Mouse (Mus musculus) midbrain, postnatal 0 days (tissue): ENCODE results near the gene Spdye4a. TPM values are rescaled to one million over a fixed set of nuclear protein-coding genes. Genes with fewer than 3 reads are reported as not detected.
A peak's percentile ranks its signal among the peaks of the same experiment; 100 is the strongest.

Source experiments
- ATAC-seq: fragments of 200-750 bp; cut with Nextera tagmentation; 2 replicates; pipeline ENCODE4 v1.8.0; 2017; ENCODE audit warnings: moderate number of reproducible peaks, mild to moderate bottlenecking, moderate TSS enrichment, moderate library complexity; ENCODE audit not compliant: low FRiP score
- DNase-seq: peaks from one replicate; pipeline ENCODE4 v3.0.0-alpha.2; 2015; ENCODE audit warnings: low spot score
- H3K27ac ChIP-seq: fragments of 300-500 bp; sonication (generic); 2 replicates; pipeline ENCODE4 v1.5.1; 2014; ENCODE audit warnings: low read depth, mild to moderate bottlenecking, low read length, mixed read lengths
- H3K27me3 ChIP-seq: fragments of 300-500 bp; sonication (generic); 2 replicates; pipeline ENCODE4 v1.6.1; 2014; ENCODE audit warnings: low read length, control low read depth, mixed read lengths; ENCODE audit not compliant: insufficient read depth
- H3K36me3 ChIP-seq: fragments of 300-500 bp; sonication (generic); 2 replicates; pipeline ENCODE4 v1.6.1; 2014; ENCODE audit warnings: low read length, control low read depth, mixed read lengths; ENCODE audit not compliant: insufficient read depth
- H3K4me1 ChIP-seq: fragments of 300-500 bp; sonication (generic); 2 replicates; pipeline ENCODE4 v1.6.1; 2014; ENCODE audit warnings: mild to moderate bottlenecking, control low read depth, antibody characterized with exemption, low read length, mixed read lengths; ENCODE audit not compliant: insufficient read depth
- H3K4me2 ChIP-seq: fragments of 300-500 bp; sonication (generic); 2 replicates; pipeline ENCODE4 v1.6.1; 2014; ENCODE audit warnings: low read depth, mild to moderate bottlenecking, low read length, mixed read lengths; ENCODE audit not compliant: poor library complexity, severe bottlenecking
- H3K4me3 ChIP-seq: fragments of 300-500 bp; sonication (generic); 2 replicates; pipeline ENCODE4 v1.5.1; 2014; ENCODE audit warnings: low read depth, mild to moderate bottlenecking, low read length, moderate library complexity
- H3K9ac ChIP-seq: fragments of 300-500 bp; sonication (generic); replicated peaks from 2 replicates; pipeline ENCODE4 v1.6.1; 2014; ENCODE audit warnings: mild to moderate bottlenecking, low read length, moderate library complexity, mixed read lengths; ENCODE audit not compliant: poor library complexity, severe bottlenecking
- H3K9me3 ChIP-seq: fragments of 300-500 bp; sonication (generic); 2 replicates; pipeline ENCODE4 v1.6.1; 2016; ENCODE audit warnings: low read length, control low read depth
- CTCF ChIP-seq: IDR thresholded peaks from 2 replicates; pipeline ENCODE4 v1.5.1; 2016; ENCODE audit warnings: antibody characterized with exemption, mild to moderate bottlenecking
- WGBS: fragments of 180-500 bp; shearing (Covaris S2); extraction: QIAGEN DNeasy Blood & Tissue Kit; methylation state at CpG from one replicate; pipeline ENCODE4 v1.1.7; 2014; 5-methylcytosine and 5-hydroxymethylcytosine counted together
- polyA plus RNA-seq: library from polyadenylated mRNA; unstranded; fragments of >200 nt; fragmentation: Nextera tagmentation; extraction: Ambion mirVana; gene quantifications from 2 replicates; pipeline ENCODE4 v1.2.1, GENCODE M21; 2015
- total RNA-seq: library from RNA; depleted of rRNA; stranded (reverse); fragments of >200 nt; gene quantifications from 2 replicates; pipeline ENCODE4 v1.2.3, GENCODE M21; 2014

Spdye4a gene
- total and polyA plus RNA-seq, 2 experiments from 2014 or later, result 0.09 TPM; not detected in 1

GRCm38 (mm10) chr5:143252791-143253185, 26.1 kb upstream of the Spdye4a start:
- no peaks in the 10 kb centered on the region for H3K4me1 ChIP-seq
- TF ChIP-seq CTCF, result no peak
- no peak overlapping the region for H3K4me3 ChIP-seq
- ATAC-seq, result no peak
- H3K36me3 ChIP-seq, result peaks cover 46% of the 10 kb centered on the region
- H3K4me2 ChIP-seq, result no peak overlapping the region
- H3K9ac ChIP-seq, result no peak overlapping the region
- H3K27ac ChIP-seq, result no peak overlapping the region
- H3K9me3 ChIP-seq, result no peaks in the 10 kb centered on the region
- 62% methylated on average over 18 of the region's 18 CpGs for WGBS
- no peak for DNase-seq
- 0 out of 2 replicates have a peak, but pooled peaks cover 12% of the 10 kb centered on the region for H3K27me3 ChIP-seq

DNA sequence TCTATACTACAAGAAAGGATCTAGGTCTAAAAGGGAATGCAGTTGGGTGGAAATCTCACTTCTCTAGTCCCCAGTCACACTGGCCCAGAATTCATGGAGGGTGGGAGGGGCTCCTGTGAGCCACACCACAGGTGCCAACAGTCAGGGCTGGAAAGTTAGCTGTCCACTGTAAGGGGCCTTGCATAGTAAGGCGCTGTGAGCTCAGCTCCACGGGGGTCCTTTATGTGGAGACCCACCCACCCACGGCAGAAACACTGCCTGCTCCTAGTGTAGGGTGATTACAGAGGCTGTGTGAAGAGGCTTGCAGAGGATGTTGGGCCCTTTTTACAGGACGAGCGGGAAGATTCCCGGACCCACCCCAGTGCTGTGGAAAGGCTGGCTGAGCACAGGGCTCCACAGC, 25.3 kb upstream of the Spdye4a start:
- no peaks in the 10 kb centered on the region for H3K9me3 ChIP-seq
- no peak for TF ChIP-seq CTCF
- H3K36me3 ChIP-seq, result peaks cover 48% of the 10 kb centered on the region
- 68% methylated on average over 6 of the region's 6 CpGs for WGBS
- no peak overlapping the region for H3K27ac ChIP-seq
- DNase-seq, result no peak
- no peak overlapping the region for H3K9ac ChIP-seq
- H3K4me2 ChIP-seq, result no peak overlapping the region
- ATAC-seq, result no peak
- H3K4me3 ChIP-seq, result no peak overlapping the region
- no peaks in the 10 kb centered on the region for H3K4me1 ChIP-seq
- 0 out of 2 replicates have a peak, but pooled peaks cover 10% of the 10 kb centered on the region for H3K27me3 ChIP-seq

DNA sequence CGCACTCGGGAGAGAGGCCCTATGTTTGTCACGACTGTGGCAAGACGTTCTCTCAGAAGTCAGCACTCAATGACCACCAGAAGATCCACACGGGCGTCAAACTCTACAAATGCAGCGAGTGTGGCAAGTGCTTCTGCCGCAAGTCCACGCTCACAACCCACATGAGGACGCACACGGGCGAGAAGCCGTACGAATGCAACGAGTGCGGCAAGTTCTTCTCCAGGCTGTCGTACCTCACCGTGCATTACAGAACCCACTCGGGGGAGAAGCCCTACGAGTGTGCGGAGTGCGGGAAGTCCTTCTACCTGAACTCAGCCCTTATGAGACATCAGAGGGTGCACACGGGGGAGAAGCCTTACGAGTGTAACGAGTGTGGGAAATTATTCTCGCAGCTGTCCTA, 18.2 kb upstream of the Spdye4a start:
- H3K36me3 ChIP-seq, result peaks cover 77% of the 10 kb centered on the region
- H3K4me3 ChIP-seq, result no peak overlapping the region
- H3K27ac ChIP-seq, result no peak overlapping the region
- no peak for TF ChIP-seq CTCF
- no peak overlapping the region for H3K4me2 ChIP-seq
- no peaks in the 10 kb centered on the region for H3K4me1 ChIP-seq
- 97% methylated on average over 26 of the region's 26 CpGs for WGBS
- no peak overlapping the region for H3K9ac ChIP-seq
- no peak for DNase-seq
- no peaks in the 10 kb centered on the region for H3K27me3 ChIP-seq
- ATAC-seq, result no peak
- H3K9me3 ChIP-seq, result no peaks in the 10 kb centered on the region

DNA sequence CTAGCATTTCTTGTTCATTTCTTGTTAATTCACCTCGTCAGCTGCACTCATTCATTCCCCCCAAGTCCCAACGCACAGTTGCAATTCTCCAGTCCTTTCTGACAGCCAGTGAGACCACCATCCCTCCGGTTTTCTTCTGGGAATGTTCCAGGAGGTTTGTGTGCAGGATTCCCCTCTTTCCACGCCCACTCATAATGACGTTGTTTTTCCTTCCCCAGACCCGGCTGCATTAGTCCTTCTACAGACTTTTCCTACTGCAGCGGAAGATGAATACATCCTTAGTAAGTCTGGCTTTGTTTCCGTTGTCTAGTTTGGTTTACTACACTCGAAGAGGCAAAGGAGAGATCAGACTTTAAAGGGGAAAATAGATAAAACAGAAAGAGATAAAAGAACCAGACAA, 9.3 kb upstream of the Spdye4a start:
- Histone ChIP-seq H3K27ac (no peak overlapping the region), H3K4me1 (peaks cover 11% of the 10 kb centered on the region), H3K9ac (peak overlapping the region; percentile 98), H3K4me2 (peak overlapping the region; percentile 82), H3K27me3 (no peaks in the 10 kb centered on the region), H3K9me3 (no peaks in the 10 kb centered on the region), H3K4me3 (peak overlapping the region; percentile 95), H3K36me3 (peaks cover 28% of the 10 kb centered on the region)
- no peak for DNase-seq
- TF ChIP-seq CTCF, result no peak
- ATAC-seq, result no peak
- 49% methylated on average over 9 of the region's 9 CpGs for WGBS

GRCm38 (mm10) chr5:143235028-143235693, 8.5 kb upstream of the Spdye4a start, which contains the start of gene Zfp12:
Gene Zfp12, plus strand, starts transcription at chr5:143235163.
- peak within 1 kb of the TSS; percentile 98 for H3K9ac ChIP-seq
- peaks cover 11% of the 10 kb centered on the region for H3K4me1 ChIP-seq
- H3K4me3 ChIP-seq, result peak within 1 kb of the TSS; percentile 95
- DNase-seq (peak; percentile 99), ATAC-seq (peak; percentile 96)
- H3K4me2 ChIP-seq, result peak within 1 kb of the TSS; percentile 82
- peak within 1 kb of the TSS; percentile 97 for H3K27ac ChIP-seq
- peak; percentile 47 for TF ChIP-seq CTCF
- H3K27me3 ChIP-seq, result no peaks in the 10 kb centered on the region
- H3K9me3 ChIP-seq, result no peaks in the 10 kb centered on the region
- peaks cover 19% of the 10 kb centered on the region; the same call in 1 of the 2 replicates for H3K36me3 ChIP-seq
- WGBS, result under 1% methylated on average over 58 of the region's 58 CpGs

- no peaks in the 10 kb centered on the region for H3K36me3 ChIP-seq
- H3K9me3 ChIP-seq, result no peaks in the 10 kb centered on the region
- no peak for DNase-seq
- no peaks in the 10 kb centered on the region for H3K27me3 ChIP-seq
- no peaks in the 10 kb centered on the region for H3K4me1 ChIP-seq
- H3K9ac ChIP-seq, result no peak overlapping the region
- H3K4me2 ChIP-seq, result no peak overlapping the region
- no peak overlapping the region for H3K4me3 ChIP-seq
- no peak overlapping the region for H3K27ac ChIP-seq
- no peak for TF ChIP-seq CTCF
- ATAC-seq, result no peak
- WGBS, result 86% methylated on average over 1 of the region's 1 CpGs
Measured at GRCm38 (mm10) chr5:143222287-143222686, 4.4 kb downstream of the Spdye4a start.
